Mouse (Mus musculus) liver, adult (tissue): Measurements from ENCODE around the gene Ptn.

Experiments used
- GATA4 ChIP-seq: IDR thresholded peaks from 2 replicates; pipeline ENCODE4 v1.6.1; 2014; ENCODE audit warnings: mild to moderate bottlenecking, low read length; ENCODE audit not compliant: insufficient replicate concordance

Gene Ptn

DNA sequence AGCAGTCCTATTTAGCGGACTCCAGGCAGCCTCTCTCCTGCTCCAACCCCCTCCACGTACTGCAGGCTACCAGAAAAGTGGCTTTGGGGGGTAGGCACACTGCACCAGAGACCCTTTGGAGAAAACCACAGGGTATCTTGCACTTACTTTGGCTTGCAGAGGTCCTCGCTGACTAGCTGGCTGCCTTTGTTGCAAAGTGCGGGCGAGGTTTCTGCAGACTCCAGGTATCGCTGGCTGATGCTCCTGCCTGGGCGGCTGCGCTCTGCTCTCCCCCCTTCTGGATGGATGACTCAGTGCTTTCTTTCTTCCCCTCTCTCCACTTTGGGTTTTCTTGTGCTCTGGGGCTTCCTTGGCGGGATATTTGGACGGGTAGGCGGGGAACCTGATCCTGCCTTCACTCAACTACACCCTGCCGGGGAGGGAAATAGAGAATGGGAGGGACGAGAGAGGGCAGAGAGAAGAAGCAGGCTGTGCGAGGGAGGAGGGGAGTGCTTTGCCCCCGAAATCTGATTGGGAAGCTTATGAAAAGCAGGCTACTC, at the start of gene Ptn:
Gene Ptn (minus strand): TSS at position 474 of the 539 bp plus-strand sequence.
- no peak for TF ChIP-seq GATA4

DNA sequence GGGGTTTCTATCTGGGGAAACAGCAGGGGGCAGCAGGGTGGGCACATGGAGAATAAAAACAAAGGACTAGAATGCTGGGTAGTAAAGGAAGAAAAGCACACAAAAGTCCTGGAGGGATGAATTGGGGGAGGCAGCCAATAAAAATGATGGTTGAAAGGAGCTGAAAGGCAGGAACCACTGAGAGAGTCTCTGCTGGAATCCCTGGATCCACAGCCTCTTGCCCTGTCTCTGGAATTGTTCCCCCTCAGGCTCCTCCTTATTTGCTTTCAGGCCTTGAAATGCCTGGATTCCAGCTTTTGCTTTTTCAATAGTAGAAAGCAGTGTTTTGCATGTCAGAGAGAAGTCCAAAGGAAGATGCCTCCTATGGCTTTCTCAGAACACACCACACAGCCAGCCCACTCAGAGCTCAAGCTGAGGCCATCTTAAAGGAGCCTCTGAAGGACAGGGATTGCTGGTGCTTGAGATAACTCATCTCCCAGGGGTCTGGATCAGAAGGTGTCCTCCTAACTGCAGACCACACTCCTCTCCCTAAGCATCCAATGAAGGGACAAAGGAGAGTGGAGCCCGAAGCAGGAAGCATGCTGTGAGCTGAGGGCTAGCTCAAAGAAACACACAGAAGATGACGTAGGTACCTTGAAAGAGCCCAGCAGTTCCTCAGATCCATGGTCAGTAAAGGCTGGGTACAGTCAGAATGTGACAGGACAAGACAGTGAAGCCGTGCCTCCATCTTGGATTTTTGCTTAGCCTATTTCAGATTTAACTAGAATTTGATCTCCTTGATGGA, 48.4 kb upstream of the Ptn start:
- TF ChIP-seq GATA4: no peak

DNA sequence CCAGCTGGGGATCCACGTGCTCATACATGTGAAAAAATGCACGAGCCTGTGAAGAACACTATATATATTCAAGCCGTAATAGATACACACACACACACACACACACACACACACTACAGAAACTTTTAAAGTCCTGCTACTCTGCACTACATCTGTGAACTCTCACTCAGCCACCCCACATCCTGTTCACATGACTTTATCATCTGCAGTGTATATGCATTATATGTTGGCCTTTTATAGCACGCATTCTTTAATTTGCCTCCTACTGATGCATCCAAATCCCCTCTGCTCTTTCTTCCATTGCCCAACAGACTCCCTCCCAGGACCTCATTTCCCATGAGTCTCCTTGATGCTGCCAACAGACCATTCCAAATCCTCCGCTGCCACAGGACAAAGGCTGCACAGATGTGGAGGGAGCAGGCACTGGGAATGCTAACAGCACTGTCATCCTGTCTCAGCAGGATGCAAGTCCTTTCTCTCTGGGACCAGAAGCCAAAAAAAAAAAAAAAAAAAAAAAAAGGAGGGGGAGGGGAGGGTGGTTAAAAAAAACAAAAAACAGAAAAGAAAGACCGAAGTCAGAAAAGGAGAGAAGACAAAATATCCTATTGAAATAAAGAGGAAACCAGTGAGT, 47.7 kb upstream of the Ptn start:
- TF ChIP-seq GATA4: no peak

DNA sequence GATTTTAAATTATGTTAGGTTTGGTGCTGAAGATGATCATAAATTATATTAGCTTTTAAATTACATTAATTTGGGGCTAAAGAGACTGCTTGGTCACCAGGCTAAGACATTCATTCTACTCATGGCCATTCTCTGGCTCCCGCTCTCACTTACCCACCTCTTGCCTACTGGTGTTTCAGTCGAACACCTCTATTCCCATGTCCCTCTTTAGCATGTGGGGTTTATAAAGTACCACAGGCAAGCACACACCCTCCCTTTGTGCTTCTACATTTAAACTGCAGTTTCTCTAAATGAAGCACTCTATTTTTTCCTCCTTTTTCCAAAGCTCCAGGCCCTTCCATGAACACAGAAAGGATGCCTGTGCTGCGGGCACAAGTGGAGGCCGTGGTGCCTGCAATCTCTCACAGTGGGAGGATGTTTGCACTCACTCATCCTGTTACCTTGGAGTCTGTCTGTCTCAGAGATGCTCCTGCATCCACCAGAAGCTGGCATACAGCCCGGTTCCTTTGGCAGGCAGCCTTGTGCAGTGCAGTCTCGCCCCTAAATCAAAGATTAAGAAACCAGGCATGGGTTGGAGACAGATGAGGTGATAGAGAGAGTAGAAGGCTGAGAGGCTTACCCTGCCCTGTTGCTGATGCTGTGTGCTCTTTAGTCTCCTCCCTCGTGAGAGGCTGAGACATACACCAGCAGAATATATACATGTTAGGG, 40.6 kb upstream of the Ptn start:
- no peak for TF ChIP-seq GATA4

DNA sequence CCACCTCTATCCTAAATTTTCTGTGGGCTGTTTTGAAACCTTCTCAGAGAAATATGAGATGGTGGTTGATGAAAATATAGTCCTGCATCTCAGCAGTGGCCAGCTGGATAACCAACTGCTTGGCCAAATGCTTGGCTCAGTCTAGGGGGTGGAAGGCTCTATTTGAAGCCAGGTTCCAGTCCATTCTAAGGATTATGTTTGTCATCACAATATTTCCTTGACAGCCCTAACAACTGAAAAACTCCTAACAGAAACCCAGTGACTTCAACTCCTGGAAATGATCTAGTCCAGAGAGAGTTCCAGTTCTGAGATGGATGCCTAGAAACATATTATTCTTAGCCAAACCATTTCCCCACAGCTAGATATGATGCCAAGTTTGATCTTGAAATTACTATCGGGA, 35.3 kb upstream of the Ptn start:
- no peak for TF ChIP-seq GATA4

DNA sequence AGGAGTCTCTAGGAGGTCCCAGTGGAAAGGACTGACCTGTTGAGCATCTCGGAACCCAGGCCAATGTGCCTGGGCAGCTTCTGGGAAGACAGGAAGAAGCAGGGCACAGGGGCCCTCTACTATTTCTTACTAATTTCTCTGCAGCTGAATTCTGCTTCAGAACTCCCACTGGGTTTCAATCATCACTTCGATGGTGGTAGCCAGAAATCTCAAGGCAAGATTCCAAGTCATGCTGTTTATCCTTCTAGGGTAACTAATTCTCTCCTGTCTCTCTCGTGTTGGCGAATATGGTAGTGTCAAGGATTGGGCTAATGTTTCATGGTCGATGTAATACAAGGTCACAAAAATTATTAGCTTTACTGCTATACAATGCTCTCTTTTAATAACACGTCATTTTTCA, 34.2 kb upstream of the Ptn start:
- no peak for TF ChIP-seq GATA4

DNA sequence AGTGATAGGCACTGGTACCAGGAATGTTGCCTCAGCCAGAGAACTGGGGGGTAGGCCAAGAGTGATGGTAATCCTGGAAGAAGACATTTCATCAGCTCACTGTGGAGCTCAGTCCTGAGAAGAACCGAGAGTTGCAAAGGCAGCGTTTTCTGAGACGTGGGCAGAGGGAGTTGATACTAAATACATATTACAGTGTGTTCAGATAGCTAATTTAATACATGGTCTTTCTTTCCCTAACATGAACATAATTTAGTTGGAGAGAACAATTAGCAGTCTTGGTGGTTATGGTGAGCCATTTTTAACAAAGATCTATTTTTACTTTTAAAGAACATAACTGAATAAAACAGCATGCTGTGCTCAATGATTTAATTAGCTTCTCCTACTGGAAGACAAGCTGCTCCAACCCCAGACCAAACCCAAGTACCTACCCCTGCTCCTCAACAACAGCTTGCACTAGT, 33.0 kb upstream of the Ptn start:
- no peak for TF ChIP-seq GATA4

DNA sequence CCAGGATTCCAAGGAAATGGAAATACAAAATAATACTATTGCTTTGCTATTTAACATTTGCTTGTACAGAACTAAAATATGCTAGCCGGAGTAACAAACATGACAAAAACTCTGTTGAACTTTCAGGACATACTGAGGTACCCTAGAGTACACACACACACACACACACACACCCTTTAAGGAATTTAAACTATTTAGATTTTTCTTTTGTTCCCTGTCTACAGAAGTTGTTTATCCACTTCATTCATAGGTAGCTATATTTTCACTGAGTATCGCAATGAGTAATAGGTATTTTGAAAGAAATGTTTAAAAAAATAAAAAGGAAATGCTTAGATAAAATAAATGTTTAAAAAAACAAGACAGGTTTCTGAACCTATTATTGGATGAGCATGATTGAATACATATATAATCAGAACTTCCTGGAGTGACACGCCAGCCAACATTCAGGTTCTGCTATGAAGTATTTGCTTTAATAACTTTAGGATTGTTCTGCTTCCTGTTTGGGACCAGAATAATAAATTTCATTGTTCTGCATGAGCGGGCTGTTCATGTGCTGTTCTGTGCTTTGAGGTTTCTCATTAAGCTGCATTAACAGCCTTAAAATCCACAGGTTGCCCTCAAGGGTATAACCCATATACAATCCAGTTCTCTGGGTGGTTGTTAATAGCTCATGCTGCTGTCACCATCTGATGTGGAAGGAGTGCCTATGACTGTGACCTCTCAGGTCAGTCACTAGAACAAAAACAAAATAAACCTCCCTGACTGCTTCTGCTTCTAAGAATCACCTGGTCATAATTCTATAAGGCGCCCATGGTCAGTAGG, 32.3 kb upstream of the Ptn start:
- TF ChIP-seq GATA4: no peak

DNA sequence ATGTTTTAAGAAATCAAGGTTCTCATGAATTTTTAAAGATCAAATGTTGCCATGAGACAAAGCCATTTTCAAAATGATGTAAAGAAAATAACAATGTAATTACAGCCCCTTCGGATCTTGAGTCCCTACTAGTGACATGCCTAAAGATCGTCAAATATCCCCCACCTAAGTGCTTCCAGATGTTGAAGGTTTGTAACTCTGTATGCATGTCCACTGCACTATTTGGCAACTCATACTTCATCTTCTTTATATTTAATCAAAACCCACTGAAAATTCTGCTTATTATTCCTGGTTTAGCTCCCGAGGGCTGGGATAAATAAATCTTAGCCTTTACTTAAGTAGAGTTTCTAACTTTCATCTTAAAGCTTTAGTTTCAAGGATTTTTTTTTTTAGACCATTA, 31.7 kb upstream of the Ptn start:
- TF ChIP-seq GATA4: no peak

DNA sequence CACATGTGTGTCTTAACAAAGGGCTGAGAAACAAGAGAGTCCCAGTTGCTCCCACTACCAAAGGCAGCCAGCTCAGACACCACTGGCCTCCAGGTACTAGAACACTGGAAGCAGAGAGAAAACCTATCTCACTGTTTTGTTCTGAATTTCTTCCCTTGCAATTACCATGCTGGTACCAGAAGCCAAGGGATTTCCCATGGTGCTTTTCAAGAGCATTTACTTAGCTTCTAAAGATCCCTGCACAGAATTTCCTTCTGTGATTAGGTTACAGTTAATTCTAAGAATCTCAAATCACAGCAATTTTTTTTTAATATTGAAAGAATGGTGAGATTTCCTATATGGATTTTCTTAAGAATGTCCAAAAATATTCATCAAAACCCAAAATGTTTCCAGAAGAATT, 31.2 kb upstream of the Ptn start:
- no peak for TF ChIP-seq GATA4

DNA sequence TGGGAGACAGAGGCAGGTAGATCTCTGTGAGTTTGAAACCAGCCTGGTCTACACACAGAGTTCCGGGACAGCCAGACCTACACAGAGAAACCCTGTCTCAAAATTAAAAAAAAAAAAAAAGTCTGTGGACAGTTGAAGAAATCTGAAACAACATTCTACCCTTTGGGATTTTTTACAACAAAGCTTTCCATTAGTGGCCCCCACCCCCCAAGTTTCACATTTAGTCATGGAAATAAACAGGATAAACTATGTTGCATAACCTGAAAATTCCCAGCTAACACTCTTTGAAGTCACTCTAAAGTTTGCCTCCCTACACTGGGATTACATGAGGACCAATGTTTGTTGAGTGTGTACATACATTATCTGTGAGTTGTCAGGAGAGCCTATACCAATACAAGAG, 28.7 kb upstream of the Ptn start:
- no peak for TF ChIP-seq GATA4

DNA sequence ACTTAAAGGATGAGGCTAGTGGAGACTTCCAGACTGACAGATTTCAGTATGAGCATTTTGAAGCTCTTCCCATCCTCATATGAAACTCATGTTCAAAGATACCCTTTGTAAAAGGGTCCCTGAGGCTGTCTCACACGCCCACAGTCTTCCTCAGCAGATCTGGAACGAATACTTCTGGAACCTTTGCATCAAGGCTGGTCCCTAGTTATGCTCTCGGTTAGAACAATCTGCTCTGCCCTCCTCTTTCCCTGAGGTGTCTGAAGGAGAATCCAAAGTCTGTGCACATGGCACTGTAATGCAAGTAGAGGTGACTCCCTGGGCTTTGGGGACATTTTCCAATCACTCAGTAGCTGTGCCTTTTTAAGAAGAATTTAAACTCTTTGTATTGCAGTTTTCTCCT, 25.3 kb upstream of the Ptn start:
- TF ChIP-seq GATA4: no peak

DNA sequence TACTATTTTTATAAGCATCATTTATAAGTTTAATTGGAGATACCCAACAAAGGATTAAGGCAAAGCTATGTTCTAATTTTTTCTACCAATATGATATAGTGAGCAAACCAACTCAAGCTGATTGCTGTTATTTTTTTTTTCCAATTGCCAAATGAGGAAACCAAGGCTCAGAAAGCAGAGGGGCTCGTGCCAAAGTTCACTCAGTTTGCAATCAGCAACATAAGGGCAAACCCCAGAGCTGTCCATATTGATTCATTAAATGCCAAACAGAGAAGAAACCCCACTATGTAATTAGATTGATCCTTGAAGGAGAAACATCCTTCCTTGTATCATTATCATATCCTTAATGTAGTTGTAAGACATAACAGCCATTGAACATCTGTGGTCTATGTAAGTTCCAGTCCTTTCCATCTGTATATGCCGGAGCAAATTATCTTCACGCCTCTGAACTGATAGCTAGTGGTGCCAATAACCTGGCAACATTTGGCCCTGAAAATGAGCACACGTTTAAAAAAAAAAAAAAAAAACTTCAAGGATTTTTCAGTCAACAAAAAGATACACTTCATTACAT, 24.8 kb upstream of the Ptn start:
- TF ChIP-seq GATA4: no peak

DNA sequence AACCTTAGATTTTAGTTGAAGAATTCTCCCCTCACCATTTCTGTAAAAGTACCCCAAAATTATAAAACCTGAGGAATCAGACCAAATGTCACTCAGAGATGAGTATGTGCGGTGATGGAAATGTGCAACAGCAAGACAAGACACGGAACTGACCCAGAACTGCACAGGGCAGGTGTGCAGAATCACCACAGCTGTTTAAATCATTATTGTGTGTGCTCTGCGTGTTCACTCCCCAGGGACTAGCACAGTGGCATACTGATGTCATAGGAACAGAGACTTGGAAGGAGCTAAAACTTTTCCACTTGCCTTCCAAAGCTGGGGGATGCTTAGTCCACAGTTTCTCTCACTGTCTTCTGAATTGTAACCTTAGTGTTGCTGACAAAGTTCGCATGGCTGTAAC, 22.7 kb upstream of the Ptn start:
- no peak for TF ChIP-seq GATA4

DNA sequence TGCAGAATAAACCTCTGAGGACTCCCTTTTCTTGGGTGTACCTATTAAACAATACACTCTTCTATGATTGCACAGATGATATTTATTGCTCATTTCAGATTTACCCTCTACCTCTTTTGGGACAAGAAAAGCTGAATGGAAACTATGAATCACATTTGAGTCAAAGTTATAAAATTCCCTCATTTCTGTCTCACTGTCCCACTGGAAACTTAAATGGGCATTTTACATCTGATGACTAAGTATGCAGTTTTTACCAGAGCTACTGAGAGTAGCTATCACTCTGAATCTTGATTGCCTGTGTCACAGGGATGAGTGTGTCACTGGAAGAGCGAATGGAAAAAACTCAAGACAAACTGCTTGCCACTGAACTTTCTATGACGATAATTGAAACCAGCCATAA, 22.2 kb upstream of the Ptn start:
- no peak for TF ChIP-seq GATA4
